Mouse (Mus musculus): ENCODE results near the gene Hs3st6.

The Hs3st6 gene

DNA sequence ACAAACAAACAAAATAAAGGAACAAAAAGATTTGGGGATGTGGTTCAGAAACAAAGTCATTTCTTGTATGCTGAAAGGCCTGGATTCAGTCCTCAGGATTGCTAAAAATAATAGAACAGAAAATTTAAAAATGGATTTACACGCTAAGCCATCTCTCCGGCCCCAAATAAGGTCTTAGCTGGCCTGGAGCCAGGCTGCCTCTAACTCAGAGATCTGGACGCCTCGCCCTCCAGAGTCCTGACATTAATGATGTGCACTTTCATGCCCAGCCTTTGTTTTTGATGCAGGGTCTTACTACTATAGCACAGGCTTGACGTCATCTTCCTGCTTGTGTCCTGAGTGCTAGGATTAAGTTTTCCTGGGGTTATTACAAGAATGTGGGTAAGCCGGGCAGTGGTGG lies 23.7 kb upstream of the Hs3st6 start:
- DNase-seq: no peak

DNA sequence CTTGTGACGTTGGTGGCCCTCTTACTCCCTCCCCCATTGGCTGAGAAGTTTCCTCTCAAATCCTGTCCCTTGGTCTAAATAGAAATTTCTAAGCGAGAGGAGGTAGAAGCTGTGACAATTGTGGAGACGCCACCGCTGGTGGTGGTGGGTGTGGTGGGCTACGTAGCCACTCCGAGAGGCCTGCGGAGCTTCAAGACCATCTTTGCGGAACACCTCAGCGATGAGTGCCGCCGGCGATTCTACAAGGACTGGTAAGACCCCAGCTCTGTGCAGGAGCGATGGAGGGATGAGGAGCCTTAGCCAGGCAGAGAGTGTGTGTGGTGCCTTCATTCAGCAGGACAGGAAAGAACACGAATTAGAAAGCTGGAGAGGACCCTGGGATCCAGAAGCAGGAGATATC lies 22.0 kb upstream of the Hs3st6 start:
- no peak for DNase-seq

DNA sequence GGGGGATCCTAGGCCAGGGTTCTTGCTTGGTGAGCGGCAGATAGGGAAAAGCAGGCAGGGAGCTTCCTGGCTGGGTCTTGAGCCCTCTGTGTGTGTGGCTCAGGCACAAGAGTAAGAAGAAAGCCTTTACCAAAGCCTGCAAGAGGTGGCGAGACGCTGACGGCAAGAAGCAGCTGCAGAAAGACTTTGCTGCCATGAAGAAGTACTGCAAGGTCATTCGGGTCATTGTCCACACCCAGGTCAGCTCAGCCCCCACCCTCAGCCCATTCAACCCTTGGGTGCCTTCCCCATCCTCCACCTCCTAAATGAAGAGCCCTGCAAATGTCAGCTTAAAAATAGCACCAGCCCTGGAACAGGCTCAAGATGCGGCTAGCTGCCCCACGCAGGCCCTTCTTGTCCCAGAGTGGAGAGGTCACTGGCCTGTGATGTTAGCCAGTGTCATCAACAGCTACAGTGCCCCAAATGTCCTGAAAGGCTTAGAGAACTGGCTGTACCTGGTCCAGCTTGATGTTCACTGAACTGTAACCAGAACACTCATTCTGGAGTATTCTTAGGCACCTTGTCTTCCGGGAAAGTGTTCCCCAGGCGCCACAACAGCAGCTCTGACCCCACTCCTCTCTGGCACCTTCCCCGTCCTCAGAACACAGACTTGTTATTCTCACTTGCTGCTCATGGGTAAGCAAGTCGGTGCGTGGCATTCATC lies 20.4 kb upstream of the Hs3st6 start:
- DNase-seq: no peak

DNA sequence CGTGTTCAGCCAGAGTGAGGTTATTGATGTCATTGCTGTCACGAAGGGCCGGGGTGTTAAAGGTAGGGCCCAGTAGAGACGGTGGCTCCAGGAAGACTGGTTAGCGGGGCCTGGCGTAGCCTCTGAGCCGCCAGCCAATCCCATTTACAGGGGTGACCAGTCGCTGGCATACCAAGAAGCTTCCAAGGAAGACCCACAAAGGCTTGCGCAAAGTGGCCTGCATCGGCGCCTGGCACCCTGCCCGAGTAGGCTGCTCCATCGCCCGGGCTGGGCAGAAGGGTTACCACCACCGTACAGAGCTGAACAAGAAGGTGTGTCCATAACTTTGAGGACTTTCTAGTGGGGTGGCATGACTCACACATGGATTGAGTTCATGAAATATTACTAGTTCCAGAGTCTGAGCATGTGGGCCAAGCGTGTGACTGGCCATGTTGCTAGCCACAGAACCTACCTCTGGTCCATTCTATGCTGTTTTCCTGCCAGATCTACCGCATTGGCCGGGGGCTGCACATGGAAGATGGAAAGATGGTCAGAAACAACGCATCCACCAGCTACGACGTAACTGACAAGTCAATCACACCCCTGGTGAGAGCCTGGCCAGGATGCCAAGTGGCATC lies 19.2 kb upstream of the Hs3st6 start:
- DNase-seq: no peak

DNA sequence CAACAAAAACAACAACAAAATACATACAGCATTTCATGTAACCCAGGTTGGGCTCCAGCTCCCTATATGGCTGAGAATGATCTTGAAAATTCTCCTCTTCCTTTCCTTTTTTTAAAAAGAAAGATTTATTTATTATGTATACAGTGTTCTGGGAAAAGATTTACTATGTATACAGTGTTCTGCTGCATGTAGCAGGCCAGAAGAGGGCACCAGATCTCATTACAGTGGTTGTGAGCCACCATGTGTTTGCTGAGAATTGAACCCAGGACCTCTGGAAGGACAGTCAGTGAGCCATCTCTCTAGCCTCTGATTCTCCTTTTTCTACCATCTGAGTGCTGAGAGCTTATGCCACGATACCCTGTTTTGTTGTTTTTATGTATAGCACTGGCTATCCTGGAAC lies 18.3 kb upstream of the Hs3st6 start:
- no peak for DNase-seq

DNA sequence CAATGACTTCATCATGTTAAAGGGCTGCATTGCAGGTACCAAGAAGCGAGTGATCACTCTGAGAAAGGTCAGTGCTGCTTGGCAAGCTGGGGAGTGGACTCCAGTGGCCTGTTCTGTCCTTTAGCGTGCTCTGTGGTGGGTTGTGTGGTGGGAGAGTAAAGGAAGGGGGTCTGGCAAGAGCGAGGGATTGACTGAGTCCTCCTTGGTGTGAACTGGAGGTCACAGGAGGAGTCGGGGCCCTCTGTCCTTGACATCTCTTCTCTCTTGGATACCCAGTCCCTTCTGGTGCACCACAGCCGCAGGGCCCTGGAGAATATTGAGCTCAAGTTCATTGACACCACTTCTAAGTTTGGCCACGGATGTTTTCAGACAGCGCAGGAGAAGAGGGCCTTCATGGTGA lies 17.3 kb upstream of the Hs3st6 start:
- no peak for DNase-seq

DNA sequence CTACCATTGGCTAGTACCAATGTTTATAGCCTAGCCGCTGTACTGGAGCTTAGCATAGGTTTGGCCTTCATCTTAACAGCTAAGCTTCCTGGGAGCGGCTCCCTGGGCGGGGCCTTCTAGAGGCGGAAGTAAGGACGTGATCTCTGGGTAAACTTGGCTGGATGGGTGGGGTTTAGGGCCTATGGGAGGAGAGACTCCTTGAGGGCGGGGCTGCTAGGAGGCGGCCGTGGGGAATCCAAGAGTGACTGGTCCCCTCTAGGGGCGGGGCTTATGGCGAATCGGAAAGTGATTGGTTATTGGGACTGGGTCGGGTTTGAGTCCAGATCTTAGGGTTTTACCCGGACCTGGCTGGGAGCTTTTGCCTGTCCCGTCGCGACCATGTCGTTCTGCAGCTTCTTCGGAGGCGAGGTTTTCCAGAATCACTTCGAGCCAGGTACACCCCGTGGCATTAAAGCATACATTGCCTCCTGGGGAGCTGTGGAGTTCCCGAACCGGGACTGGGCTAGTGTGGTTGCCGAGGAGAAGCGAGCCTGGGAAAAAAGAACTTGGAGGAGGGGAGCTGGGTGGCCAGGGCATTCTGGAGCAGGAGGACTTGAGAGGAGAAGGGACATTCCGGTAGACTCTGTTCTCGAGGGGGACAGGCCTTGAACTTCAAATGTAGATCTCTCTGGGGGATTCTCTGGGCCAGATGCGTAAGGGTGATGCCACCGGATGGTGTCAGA lies 16.3 kb upstream of the Hs3st6 start, which contains the start of gene Msrb1:
Gene Msrb1 (plus strand): TSS at position 313 of the 722 bp plus-strand sequence.
- DNase-seq: peak; percentile 96

DNA sequence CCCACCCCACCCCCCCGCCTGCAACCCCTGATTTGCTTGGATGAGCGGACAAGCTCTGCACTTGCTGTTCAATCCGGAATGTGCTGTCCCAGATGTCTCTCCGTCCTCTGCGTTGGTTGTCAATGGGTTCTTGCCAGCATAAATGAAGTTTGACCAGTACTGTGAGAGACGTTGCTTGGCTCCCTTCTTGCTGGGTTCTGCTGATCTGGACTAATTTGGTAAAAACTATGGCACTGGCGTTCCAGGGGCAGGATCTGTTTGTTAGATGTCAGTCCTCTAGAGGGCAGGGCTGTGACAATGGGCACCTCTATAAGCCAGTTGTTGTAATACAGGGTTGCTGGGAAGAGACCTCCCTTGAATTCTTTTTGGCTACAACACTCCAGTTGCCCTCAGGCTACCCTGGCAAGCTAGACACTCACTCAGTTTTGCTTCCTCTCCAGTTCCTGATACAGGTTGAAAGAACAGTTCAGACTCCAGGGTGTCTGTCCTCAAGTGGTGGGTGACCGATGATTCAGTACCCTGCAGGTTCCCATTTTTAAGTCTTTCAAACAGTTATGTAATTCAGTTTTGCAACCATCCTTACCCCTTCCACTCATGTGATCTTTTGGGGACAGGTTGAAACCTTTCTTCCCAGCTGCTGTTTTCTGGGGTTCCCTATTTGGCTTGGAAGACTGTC lies 15.5 kb upstream of the Hs3st6 start:
- no peak for DNase-seq

DNA sequence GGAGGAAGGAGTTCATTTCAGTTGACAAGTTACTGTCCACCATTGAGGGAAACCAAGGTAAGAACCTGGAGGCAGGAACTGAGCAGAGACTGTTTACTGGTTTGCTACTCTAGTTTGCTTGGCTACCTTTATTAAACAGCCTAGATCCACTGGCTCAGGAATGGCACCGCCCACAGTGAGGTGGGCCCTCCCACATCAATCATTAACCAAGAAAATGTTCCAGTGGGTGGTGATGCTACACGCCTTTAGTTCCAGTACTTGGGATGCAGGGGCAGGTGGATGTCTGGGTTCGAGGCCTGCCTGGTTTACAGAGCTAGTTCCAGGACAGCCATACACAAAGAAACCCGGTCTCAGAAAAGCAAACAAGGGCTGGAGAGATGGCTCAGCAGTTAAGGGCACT lies 14.6 kb upstream of the Hs3st6 start:
- DNase-seq: no peak

DNA sequence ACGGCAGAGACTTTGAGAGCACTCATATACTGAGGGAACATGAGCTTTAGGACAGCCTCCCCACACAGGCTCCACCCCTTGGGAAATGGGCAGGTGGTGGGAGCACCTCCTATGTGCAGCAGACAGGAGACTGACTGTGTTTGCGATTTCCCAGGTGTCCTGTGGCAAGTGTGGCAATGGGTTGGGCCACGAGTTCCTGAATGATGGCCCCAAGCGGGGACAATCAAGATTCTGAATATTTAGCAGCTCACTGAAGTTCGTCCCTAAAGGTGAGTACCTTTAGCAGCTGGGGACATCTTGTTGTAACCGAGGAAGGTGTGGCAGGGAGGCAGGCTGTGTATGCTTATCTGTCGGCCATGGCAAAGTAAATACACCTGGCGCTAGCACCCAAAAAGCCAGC lies 12.9 kb upstream of the Hs3st6 start:
- DNase-seq: no peak

DNA sequence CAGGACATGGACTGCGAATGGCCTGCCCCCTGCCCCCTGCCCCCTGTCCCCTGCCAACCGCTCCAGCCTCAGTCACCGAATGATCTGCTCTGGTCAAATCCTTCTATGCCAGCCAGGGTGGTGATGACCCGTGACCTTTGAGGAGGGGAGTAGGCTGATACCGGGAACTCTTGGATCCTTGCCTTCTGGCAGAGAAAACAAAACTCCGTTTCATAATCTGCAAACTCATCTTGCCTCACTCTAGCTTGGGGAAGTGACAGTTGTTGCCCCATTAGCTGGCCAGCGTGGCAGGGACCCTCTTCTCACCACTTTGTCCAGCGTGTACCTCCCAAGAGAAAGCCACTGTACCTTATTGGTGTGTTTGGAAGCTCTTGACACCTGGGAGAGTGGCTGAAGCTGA lies 10.5 kb upstream of the Hs3st6 start:
- no peak for DNase-seq

DNA sequence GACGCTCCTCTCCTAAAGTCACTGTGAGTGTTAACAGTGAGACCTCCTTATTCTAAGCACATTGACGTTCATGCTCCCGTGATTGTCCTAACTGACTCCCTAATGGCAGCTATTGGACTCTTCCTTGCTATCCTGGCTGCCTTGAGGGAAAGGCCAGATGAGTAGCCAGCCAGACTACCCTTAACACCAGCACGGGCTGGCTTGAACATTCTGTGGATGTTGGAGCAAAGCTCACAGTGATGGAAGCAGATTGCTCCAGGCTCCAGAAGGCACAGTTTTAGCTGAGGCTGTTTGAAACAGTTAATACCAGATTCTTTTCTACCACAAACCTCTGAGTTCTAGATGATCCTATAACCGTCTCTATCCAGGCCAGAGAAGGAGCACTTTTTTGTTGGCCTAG lies 8.9 kb upstream of the Hs3st6 start:
- no peak for DNase-seq

DNA sequence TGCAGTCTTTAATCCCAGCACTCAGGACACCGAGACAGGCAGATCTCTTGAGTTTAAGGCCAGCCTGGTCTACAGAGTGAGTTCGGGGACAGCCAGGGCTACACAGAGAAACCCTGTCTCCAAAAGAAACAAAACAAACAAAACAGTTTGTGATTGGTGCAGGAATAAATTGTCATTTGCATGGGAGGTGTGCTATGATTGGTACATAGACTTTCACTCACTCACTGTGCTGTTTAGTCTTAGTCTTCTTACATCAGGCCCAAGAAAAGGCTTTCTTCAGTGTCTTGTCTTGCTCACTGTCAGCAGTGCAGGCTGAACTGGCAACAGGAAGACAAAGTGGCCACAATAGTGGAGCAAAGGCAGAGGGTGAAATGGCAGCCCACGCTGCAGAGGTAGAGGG lies 8.4 kb upstream of the Hs3st6 start:
- DNase-seq: no peak

DNA sequence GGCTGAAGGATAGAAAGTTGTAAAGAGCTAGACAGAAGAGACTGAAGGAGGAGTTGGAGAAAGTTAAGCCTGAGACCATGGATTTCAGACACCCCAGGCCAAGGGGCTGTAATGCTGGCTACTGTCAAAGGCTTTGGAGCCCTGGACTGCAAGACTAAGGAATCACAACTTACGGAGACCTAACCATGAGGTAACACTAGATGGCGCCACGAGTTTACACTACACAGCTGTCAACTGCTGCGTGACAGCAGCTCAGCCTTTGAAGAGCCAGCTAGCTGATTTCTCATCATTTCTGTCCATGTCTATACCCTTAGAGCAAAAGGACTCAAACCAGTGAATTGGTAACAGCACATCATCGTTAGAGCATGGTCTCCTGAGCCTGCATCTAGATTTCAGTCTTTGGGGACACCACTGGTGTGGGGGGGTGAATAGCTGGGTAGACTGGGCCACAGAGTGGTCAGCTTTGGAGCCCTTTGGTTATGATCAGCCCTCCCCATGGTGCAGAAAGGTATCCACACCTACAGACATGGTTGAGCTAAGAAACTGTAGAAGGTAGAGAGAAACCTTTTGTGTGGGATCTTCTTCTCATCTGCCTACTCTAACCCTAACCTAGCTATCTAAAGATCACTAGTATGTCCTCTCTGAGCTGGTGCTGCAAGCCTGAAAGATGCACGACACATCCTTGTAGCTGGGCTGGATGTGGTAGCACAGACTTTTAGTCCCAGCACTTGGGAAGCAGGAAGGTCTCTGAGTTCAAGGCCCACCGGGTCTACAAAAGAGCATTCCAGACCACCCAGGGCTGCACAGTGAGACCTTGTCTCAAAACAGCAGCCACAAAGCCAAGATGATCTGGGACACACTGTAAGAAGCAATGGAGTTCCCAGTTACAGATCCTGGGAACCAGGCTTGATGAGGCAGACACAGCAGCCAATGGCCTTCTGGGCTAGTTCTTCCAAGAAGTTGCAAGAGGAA lies 7.0 kb upstream of the Hs3st6 start:
- peak; percentile 75 for DNase-seq

DNA sequence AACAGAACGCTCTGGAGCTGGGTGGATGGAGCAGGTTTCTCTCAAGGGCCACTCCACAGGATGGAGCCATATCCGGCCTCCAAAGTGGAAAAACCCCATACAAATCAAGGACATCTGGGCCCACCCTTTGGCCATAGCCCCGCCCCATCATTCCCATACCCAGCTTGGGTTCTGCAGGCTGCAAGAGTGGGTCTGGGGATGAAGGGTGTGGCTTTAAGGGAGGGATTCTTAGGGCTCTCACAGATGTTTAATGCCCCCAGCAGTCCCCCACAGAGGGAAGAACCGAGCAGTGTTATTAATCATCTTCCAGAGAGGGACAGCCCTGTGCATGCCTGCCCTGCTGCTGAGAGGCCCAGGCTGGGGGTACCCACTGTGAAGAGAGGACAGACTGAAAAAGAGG lies 5.8 kb upstream of the Hs3st6 start:
- DNase-seq: no peak

DNA sequence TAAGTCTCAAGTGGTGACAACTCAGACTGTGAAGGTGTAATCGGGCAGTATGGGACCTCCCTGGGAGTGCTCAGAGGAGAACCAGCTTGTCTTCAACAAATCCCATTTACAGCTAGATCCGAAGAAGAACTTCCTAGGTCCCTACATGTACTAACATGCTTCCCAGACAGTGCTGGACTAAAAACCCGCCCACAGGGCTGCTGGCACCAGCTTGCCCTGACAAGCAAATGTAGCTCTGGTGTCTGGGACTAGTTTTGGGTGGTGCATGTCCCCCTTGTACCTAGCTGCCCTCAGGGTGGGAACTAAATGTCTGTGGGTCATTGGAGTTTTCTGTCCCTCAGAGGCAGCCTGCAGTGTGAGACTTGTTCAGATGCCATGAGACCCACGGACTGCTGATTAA lies 1.3 kb upstream of the Hs3st6 start:
- DNase-seq: no peak

DNA sequence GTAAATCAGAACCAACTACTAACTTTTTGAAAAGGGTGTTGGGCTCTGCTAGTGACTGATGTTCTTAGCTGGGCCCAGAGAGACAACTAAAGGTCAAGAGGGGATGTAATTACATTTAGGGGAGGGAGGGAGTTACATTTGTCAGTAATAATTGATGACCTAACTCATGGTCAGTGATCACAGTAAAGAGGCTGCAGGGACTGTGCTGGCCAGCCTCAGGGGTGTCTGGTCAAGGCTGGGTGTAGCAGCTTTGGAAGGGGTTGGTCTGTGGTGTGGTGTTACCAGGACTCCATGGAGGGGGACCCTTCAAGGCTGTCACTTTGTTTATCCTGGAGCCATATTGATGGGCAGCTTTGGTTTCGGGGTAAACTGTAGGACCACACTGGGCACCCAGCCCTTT lies 4.6 kb downstream of the Hs3st6 start:
- no peak for DNase-seq

DNA sequence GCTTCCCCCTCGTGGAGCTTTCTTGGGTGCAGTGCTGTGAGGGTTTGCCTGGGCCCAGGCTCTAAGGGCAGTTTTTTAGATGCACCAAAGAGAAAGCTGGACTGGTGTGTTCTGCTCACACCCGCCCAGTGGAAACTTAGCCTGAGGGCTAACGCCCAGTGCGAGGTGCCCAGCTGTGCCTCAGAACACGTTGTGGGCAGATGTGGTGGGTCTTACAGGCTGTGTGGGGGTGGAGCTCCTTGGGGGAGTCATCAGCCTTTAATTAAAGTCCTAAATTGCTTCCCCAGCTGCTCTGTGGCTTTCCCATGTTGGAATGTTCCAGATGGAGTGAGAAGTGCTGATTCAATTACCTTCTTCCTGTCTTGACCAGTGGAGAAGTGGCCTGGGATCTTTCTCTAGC lies 8.3 kb downstream of the Hs3st6 start:
- DNase-seq: no peak

DNA sequence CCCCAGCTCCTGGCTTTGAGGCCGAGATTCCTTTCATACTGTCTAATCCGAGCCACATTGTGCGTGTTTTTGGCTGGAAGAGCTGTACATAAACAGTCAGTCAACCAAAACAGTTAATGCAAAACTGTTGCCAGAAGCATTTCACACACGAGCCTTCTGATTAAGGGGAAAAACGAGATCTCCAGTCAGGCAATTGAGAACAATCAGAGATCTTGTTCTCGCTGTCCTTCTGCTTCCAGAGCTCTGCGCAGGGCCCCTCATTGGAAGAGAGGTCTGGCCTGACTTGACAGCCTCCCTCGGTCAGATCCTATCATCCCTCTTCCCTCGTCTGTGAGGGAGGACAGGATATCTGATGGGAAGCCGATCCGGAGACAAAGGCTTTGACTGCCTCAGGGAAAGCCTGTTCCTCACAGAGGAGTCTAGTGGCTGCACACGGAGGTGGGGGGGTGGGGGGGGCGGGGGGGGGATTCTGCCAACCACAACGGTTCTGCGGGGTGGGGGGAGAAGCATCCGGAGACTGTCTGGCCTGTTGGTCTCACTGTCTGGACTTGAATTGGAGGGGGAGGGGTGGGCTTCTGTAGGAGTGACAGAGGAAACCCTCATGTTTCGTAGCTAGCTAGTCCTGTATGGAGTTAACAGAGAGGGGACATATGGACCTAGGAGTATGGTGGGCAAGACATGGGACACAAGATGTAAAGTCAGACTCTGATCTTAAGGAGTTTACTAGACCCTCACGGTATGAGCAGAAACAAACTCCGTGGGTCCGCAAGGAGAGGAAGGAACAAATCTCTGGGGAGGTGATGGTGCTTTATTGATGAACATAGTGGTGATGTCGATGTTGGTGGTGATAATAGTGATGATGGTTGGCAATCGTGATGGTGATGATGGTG lies 12.5 kb downstream of the Hs3st6 start:
- no peak for DNase-seq

DNA sequence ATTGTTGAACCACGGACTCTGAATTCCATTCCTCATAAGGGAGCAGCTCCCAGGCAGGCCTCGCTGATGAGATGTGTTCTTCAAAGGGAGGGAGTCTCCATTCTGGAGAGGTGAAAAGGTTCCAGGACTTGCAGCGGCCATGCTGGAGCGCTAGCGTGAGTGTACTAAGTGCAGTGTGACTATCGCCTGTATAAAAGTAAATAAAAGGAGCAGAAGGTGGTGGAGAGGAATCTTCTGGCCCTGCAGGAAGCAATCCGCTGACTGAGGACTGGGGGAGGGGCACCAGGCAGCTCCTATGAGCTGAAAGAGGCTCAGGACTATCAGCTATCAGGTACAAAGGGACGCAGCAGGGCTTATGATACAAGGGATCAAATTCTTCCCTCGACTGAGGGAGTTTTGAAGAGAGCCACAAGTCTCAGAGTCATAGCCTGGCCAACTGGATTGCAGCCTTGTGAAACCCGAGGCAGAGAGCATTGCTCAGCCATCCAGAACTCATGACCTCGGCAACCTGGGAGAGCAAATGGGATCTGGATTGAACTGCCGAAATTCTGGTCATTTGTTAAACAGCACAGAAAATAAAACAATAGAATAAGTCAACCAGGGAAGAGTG lies 13.6 kb downstream of the Hs3st6 start:
- DNase-seq: no peak

DNA sequence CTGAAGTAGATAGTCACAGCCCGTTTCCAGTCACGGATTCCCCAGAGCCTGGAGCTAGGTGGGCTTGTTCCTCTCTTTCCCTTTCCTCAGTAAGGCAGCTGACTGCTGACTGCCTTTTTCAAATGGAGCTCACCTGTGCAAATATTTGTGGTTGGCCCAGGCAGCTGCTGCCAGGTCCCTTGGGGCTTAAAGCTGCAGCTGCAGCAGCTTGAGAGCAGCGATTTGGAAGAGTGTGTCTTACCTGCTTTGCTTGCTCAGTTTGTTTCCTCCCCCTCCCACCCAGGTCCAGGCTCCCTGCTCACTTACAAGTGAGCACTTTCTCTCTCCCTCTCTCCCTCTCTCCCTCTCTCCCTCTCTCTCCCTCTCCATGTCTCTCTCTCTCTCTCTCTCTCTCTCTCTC lies 16.4 kb downstream of the Hs3st6 start:
- DNase-seq: no peak
